Mouse (Mus musculus) testis, postnatal 14 days (tissue): ENCODE data around the gene Vgll4.
"Not testable (repeated sequence)": the region's sequence is repeated elsewhere in the genome, so short reads cannot be mapped to it uniquely, and the experiment has no call there.

ENCODE experiments used
- DNase-seq: peaks from one replicate; pipeline ENCODE4 v3.0.0; 2021; ENCODE audit warnings: low spot score

Vgll4 gene

GRCm38 (mm10) chr6:114893427-114894209, 76.2 kb downstream of the Vgll4 start:
- DNase-seq, result no peak

GRCm38 (mm10) chr6:114892363-114892762, 77.4 kb downstream of the Vgll4 start:
- DNase-seq, result no peak

- no peak for DNase-seq
These were observed 78.0 kb downstream of the Vgll4 start for GRCm38 (mm10) chr6:114891771-114892170.

GRCm38 (mm10) chr6:114891272-114891671, 78.5 kb downstream of the Vgll4 start:
- DNase-seq, result no peak

GRCm38 (mm10) chr6:114890411-114891115, 79.2 kb downstream of the Vgll4 start:
- DNase-seq, result peak; percentile 53

- not testable (repeated sequence) for DNase-seq
These were observed 79.8 kb downstream of the Vgll4 start for GRCm38 (mm10) chr6:114889971-114890370.

GRCm38 (mm10) chr6:114888922-114889321, 80.9 kb downstream of the Vgll4 start:
- peak; percentile 44 for DNase-seq

GRCm38 (mm10) chr6:114886504-114887361, 83.1 kb downstream of the Vgll4 start:
- DNase-seq, result no peak

- no peak for DNase-seq
These were observed 83.8 kb downstream of the Vgll4 start for GRCm38 (mm10) chr6:114886012-114886411.

GRCm38 (mm10) chr6:114885129-114885528, 84.7 kb downstream of the Vgll4 start:
- DNase-seq, result no peak

- DNase-seq, result peak; percentile 69
These were observed 86.5 kb downstream of the Vgll4 start for GRCm38 (mm10) chr6:114883261-114883740.

- no peak for DNase-seq
These were observed 87.1 kb downstream of the Vgll4 start for GRCm38 (mm10) chr6:114882675-114883074.

- DNase-seq, result no peak
These were observed 87.6 kb downstream of the Vgll4 start for GRCm38 (mm10) chr6:114882212-114882611.

GRCm38 (mm10) chr6:114880798-114881197, 89.0 kb downstream of the Vgll4 start:
- no peak for DNase-seq

- DNase-seq, result no peak
These were observed 90.8 kb downstream of the Vgll4 start for GRCm38 (mm10) chr6:114878841-114879520.

GRCm38 (mm10) chr6:114876546-114876945, 93.2 kb downstream of the Vgll4 start:
- DNase-seq, result no peak

GRCm38 (mm10) chr6:114876033-114876432, 93.8 kb downstream of the Vgll4 start:
- no peak for DNase-seq

GRCm38 (mm10) chr6:114875018-114875558, 94.7 kb downstream of the Vgll4 start:
- DNase-seq, result peak; percentile 88

GRCm38 (mm10) chr6:114874138-114874928, 95.5 kb downstream of the Vgll4 start:
- DNase-seq, result no peak

GRCm38 (mm10) chr6:114873808-114874137, 96.0 kb downstream of the Vgll4 start:
- no peak for DNase-seq
